Mouse (Mus musculus) forebrain, embryonic 12.5 days (tissue): Measurements from ENCODE around the gene Ankzf1. TPM values are rescaled to one million over a fixed set of nuclear protein-coding genes. Genes with fewer than 3 reads are reported as not detected.
"Not testable (repeated sequence)": the region's sequence is repeated elsewhere in the genome, so short reads cannot be mapped to it uniquely, and the experiment has no call there.

Experiments
- ATAC-seq: fragments of 200-750 bp; cut with Nextera tagmentation; 2 replicates; pipeline ENCODE4 v1.8.0; 2017; ENCODE audit warnings: moderate TSS enrichment; ENCODE audit not compliant: low FRiP score
- H3K27ac ChIP-seq: fragments of 300-500 bp; sonication (generic); 2 replicates; pipeline ENCODE4 v1.5.1; 2016; ENCODE audit warnings: mild to moderate bottlenecking
- H3K27me3 ChIP-seq: fragments of 300-500 bp; sonication (generic); 2 replicates; pipeline ENCODE4 v1.6.1; 2016; ENCODE audit warnings: mild to moderate bottlenecking
- H3K36me3 ChIP-seq: fragments of 300-500 bp; sonication (generic); replicated peaks from 2 replicates; pipeline ENCODE4 v1.6.1; 2016; ENCODE audit warnings: mild to moderate bottlenecking
- H3K4me1 ChIP-seq: fragments of 300-500 bp; sonication (generic); 2 replicates; pipeline ENCODE4 v1.6.1; 2016
- H3K4me2 ChIP-seq: fragments of 300-500 bp; sonication (generic); 2 replicates; pipeline ENCODE4 v1.6.1; 2016; ENCODE audit warnings: mild to moderate bottlenecking, moderate library complexity
- H3K4me3 ChIP-seq: fragments of 300-500 bp; sonication (generic); replicated peaks from 2 replicates; pipeline ENCODE4 v1.5.1; 2016; ENCODE audit warnings: mild to moderate bottlenecking
- H3K9ac ChIP-seq: fragments of 300-500 bp; sonication (generic); 2 replicates; pipeline ENCODE4 v1.6.1; 2016; ENCODE audit warnings: mild to moderate bottlenecking
- H3K9me3 ChIP-seq: fragments of 300-500 bp; sonication (generic); 2 replicates; pipeline ENCODE4 v1.6.1; 2016
- WGBS: fragments of 180-500 bp; shearing (Covaris S2); methylation state at CpG from one replicate; pipeline ENCODE4 v1.1.7; 2016; 5-methylcytosine and 5-hydroxymethylcytosine counted together
- polyA plus RNA-seq: library from polyadenylated mRNA; unstranded; fragments of >200 nt; fragmentation: Nextera tagmentation; extraction: Ambion mirVana; gene quantifications from 2 replicates; pipeline ENCODE4 v1.2.1, GENCODE M21; 2016

The Ankzf1 gene
- polyA plus RNA-seq, 1 experiment from 2014 or later, result 23.4 TPM

DNA sequence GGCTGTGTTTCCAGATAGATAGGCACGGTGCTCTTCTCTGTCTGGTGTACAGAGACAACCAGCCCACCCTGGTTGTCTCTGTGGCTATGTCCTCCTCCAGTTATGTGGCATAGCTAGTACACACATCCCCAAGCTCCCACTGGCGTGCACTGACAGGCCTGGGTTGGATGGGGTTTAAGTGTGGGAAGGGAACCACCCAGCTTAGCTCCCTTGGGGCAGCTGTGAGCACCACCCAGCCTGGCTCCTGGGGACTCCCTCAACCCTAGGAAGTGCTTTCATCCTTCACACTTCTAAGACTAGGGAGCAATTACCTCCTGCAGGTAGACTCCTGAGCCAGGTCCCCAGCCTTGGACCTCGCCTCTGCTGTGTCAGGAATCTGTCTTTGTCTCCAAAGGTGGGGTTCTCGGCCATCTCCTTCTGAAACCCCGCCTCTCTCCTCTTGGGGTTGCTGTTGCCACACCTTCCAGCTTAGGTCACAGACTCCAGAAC, 39.8 kb downstream of the Ankzf1 start, which contains the start of gene A630095N17Rik:
Gene A630095N17Rik (minus strand): TSS at position 439 of the 489 bp plus-strand sequence.
- 82% methylated on average over 5 of the region's 5 CpGs for WGBS
- H3K27ac ChIP-seq, result no peak within 1 kb of the TSS
- H3K27me3 ChIP-seq, result peaks cover 4% of the 10 kb centered on the region; the same call in 1 of the 2 replicates
- ATAC-seq, result no peak
- H3K4me2 ChIP-seq, result no peak within 1 kb of the TSS
- no peak within 1 kb of the TSS for H3K9ac ChIP-seq
- no peak within 1 kb of the TSS for H3K4me3 ChIP-seq
- H3K4me1 ChIP-seq, result peaks cover 16% of the 10 kb centered on the region
- H3K36me3 ChIP-seq, result no peaks in the 10 kb centered on the region
- H3K9me3 ChIP-seq, result no peaks in the 10 kb centered on the region

- H3K4me1 ChIP-seq, result peaks cover 23% of the 10 kb centered on the region
- not testable (repeated sequence) for H3K9ac ChIP-seq, H3K4me3 ChIP-seq, H3K9me3 ChIP-seq, ATAC-seq, H3K4me2 ChIP-seq, H3K36me3 ChIP-seq, H3K27ac ChIP-seq, H3K27me3 ChIP-seq
- WGBS, result 63% methylated on average over 4 of the region's 4 CpGs
Measured at GRCm38 (mm10) chr1:75232489-75232888, 40.5 kb downstream of the Ankzf1 start.

DNA sequence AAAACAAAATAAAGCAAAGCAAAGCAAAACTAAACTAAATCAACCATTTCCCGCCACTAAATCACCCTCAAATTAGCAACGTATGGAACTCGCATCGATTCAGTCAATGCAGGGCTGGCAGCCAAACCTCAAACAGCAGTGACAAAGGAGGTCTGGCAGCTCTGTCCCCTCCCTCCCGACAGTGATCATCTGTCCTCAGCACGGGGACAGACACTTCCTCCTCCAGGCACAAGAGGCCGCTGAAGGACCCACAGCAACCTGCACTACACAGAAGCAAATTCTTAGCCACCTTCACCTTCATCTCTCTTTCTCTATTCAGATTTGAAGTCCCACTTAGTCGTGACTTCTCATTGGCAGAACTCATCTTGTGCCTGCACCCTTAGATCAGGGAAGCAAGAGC, 42.7 kb downstream of the Ankzf1 start:
- Histone ChIP-seq H3K4me3 (no peak overlapping the region), H3K9ac (no peak overlapping the region), H3K27ac (no peak overlapping the region), H3K4me1 (peaks cover 23% of the 10 kb centered on the region), H3K36me3 (no peaks in the 10 kb centered on the region; the same call in 1 of the 2 replicates), H3K27me3 (no peaks in the 10 kb centered on the region; the same call in 1 of the 2 replicates), H3K9me3 (no peaks in the 10 kb centered on the region), H3K4me2 (no peak overlapping the region)
- peak; percentile 56; the same call in 1 of the 2 replicates for ATAC-seq
- WGBS, result 3% methylated on average over 8 of the region's 8 CpGs

DNA sequence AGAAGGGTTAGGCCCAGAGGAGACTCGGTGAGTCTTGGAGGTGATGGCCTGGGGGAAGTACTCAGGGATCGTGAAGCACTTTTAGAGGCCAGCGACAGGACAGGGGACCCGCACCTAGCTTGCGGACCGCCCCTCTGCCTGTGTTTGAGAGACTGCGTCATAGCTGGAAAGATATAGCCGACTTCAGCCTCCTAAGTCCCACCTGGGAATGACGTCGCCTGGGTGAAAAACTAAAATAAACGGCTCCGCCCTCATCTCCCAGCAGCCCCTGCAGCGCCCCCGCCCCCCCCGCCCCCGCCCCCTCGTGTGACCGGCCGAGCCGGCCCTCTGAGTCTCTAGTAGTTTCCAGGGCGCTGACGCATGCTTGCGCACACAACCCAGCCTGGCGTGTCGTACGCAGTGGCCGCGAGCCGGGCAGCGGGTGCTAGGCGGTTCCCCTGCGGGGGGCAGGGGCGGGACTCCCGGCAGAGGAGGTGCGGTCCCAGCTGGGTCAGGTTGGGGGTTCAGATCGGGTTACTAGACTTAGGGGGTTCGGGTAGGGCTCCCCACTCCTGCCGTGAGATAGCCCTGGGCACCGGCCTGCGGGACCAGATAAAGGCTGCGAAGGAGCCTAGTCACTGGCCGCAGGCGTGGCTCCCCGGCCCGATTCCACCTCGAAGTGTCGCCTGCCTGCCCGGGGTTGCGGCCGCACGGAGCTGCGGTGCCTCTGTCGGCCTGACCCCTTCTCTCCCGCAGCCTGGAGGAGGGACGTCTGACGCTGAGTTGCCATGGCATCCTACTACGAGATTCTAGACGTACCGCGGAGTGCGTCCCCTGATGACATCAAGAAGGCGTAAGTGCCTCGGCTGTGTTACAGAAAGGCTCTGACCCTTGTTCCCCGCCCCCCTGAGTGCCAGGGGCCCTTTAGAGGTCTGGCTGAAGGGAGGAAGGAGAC, 44.4 kb downstream of the Ankzf1 start, which contains the start of gene Dnajb2:
Gene Dnajb2 (plus strand): TSS at position 290 of the 934 bp plus-strand sequence.
- H3K4me1 ChIP-seq, result peaks cover 23% of the 10 kb centered on the region
- no peaks in the 10 kb centered on the region for H3K27me3 ChIP-seq
- peak within 1 kb of the TSS; percentile 77 for H3K9ac ChIP-seq
- H3K36me3 ChIP-seq, result peaks cover 5% of the 10 kb centered on the region
- under 1% methylated on average over 64 of the region's 64 CpGs for WGBS
- H3K4me3 ChIP-seq, result peak within 1 kb of the TSS; percentile 64
- H3K4me2 ChIP-seq, result peak within 1 kb of the TSS; percentile 94
- peak; percentile 87 for ATAC-seq
- H3K27ac ChIP-seq, result peak within 1 kb of the TSS; percentile 78
- no peaks in the 10 kb centered on the region for H3K9me3 ChIP-seq

DNA sequence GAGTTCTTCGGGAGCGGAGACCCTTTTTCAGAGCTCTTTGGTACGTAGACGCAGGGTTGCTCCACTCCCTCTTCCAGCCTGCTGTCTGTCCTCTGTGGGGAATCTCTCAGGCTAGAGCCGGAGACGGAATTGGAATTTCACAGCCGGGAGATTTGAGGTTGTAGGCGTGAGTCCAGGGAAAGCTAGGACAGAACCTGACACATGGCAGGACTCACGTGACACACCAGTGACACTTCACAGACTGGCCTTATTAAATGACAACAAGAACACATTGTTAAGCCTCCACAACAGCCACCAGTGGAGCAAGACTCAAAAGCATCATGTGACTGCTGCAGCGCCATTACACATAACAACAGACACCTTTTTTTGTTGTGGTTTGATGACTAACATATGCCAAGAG, 47.6 kb downstream of the Ankzf1 start:
- Histone ChIP-seq H3K4me2 (no peak overlapping the region), H3K4me3 (no peak overlapping the region), H3K9ac (no peak overlapping the region), H3K9me3 (no peaks in the 10 kb centered on the region), H3K27ac (no peak overlapping the region), H3K4me1 (peaks cover 23% of the 10 kb centered on the region), H3K36me3 (peaks cover 15% of the 10 kb centered on the region), H3K27me3 (no peaks in the 10 kb centered on the region)
- WGBS, result 87% methylated on average over 10 of the region's 10 CpGs
- no peak for ATAC-seq

- ATAC-seq, result no peak
- 91% methylated on average over 14 of the region's 14 CpGs for WGBS
- Histone ChIP-seq H3K27ac (no peak overlapping the region), H3K4me2 (no peak overlapping the region), H3K27me3 (no peaks in the 10 kb centered on the region), H3K4me1 (peaks cover 11% of the 10 kb centered on the region), H3K9me3 (no peaks in the 10 kb centered on the region), H3K36me3 (peaks cover 15% of the 10 kb centered on the region), H3K9ac (no peak overlapping the region), H3K4me3 (no peak overlapping the region)
Measured at GRCm38 (mm10) chr1:75243411-75243810, 51.5 kb downstream of the Ankzf1 start.

GRCm38 (mm10) chr1:75244175-75244826, 52.4 kb downstream of the Ankzf1 start:
- no peak overlapping the region for H3K9ac ChIP-seq
- H3K4me2 ChIP-seq, result no peak overlapping the region
- 84% methylated on average over 12 of the region's 12 CpGs for WGBS
- H3K27me3 ChIP-seq, result no peaks in the 10 kb centered on the region
- H3K4me3 ChIP-seq, result no peak overlapping the region
- peak; percentile 20; the same call in 1 of the 2 replicates for ATAC-seq
- H3K9me3 ChIP-seq, result no peaks in the 10 kb centered on the region
- peaks cover 15% of the 10 kb centered on the region for H3K36me3 ChIP-seq
- peaks cover 11% of the 10 kb centered on the region for H3K4me1 ChIP-seq
- no peak overlapping the region for H3K27ac ChIP-seq

GRCm38 (mm10) chr1:75244836-75245235, 52.9 kb downstream of the Ankzf1 start:
- H3K4me1 ChIP-seq, result peaks cover 11% of the 10 kb centered on the region
- no peak overlapping the region for H3K4me2 ChIP-seq
- H3K9ac ChIP-seq, result no peak overlapping the region
- H3K36me3 ChIP-seq, result peaks cover 15% of the 10 kb centered on the region
- ATAC-seq, result peak; percentile 78
- no peaks in the 10 kb centered on the region for H3K9me3 ChIP-seq
- H3K4me3 ChIP-seq, result no peak overlapping the region
- no peaks in the 10 kb centered on the region for H3K27me3 ChIP-seq
- WGBS, result 16% methylated on average over 4 of the region's 4 CpGs
- H3K27ac ChIP-seq, result no peak overlapping the region

DNA sequence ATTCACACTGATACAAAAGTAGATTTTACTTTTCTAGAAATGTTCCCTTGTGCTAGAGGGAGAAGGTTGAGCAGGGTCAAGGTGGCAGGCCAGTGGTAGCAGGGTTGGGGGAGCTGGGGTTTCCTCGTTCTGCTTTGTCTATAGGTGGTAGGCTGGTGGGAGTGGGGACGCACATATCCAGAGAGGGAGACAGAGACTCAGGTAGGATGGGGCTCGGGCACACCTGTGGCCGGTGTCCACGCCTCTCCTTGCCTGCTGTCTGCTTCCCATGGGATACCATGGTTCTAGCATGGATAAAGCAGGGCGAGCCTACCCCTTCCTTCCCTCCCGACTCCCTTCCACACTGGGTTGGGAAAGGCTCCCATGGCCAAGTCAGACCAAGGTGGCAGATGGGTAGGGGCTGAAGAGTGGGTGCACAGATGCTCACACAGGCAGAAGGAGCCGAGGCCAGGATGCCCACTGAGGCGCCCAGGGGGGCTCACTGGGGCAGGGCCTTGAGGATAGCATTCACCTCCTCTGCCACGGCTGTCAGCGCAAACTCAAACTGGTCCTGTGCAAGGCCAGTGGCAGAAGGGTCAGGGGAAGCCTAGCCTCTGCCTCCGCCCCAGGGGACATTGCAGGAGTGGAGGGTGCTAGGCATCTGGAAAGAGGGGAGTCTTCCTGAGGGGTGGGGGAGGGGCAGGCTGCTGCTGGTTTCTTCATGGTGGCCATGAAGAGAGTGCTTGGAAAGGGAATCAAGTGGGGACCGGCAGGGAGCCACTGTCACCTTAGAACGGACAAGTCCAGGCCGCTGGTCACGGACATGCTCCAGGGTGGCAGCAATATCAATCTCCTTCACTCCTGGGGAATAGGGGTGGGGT, 55.4 kb downstream of the Ankzf1 start:
- Histone ChIP-seq H3K9me3 (no peaks in the 10 kb centered on the region), H3K27me3 (peaks cover 2% of the 10 kb centered on the region; the same call in 1 of the 2 replicates), H3K36me3 (peaks cover 10% of the 10 kb centered on the region; the same call in 1 of the 2 replicates), H3K27ac (no peak overlapping the region), H3K4me2 (no peak overlapping the region), H3K4me1 (peaks cover 23% of the 10 kb centered on the region), H3K9ac (no peak overlapping the region), H3K4me3 (no peak overlapping the region)
- WGBS, result 84% methylated on average over 16 of the region's 16 CpGs
- ATAC-seq, result no peak

GRCm38 (mm10) chr1:75248041-75248772, 56.3 kb downstream of the Ankzf1 start:
- Histone ChIP-seq H3K27ac (no peak overlapping the region), H3K4me3 (no peak overlapping the region), H3K27me3 (peaks cover 11% of the 10 kb centered on the region; the same call in 1 of the 2 replicates), H3K9me3 (no peaks in the 10 kb centered on the region), H3K4me2 (no peak overlapping the region), H3K4me1 (peaks cover 23% of the 10 kb centered on the region), H3K36me3 (peaks cover 7% of the 10 kb centered on the region; the same call in 1 of the 2 replicates), H3K9ac (peak overlapping the region; percentile 9; the same call in 1 of the 2 replicates)
- no peak for ATAC-seq
- WGBS, result 60% methylated on average over 9 of the region's 9 CpGs
